Mouse (Mus musculus): ENCODE results near the gene Vmn1r77.
"Not testable (repeated sequence)": the region's sequence is repeated elsewhere in the genome, so short reads cannot be mapped to it uniquely, and the experiment has no call there.

The Vmn1r77 gene

GRCm38 (mm10) chr7:12036452-12036851 lies at the start of gene Vmn1r77:
TSS of gene Vmn1r77 (plus strand) at chr7:12036752.
- DNase-seq: not testable (repeated sequence)

DNA sequence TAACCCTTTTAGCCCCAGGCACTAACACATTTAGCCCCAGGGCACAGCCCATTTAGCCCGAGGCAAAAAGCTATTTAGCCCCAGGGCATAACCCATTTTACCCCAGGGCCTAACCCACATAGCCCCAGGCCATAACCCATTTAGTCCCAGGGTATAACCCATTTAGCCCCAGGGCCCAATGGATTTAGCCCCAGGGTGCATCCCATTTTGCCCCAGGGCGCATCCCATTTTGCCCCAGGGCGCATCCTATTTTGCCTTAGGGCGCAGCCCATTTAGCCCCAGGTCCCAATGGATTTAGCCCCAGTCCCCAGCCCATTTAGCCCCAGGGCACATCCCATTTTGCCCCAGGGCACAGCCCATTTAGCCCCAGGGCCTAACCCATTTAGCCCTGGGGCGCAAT lies 25.1 kb upstream of the Vmn1r77 start:
- not testable (repeated sequence) for DNase-seq

- not testable (repeated sequence) for DNase-seq
Measured at GRCm38 (mm10) chr7:12012392-12012791, 24.2 kb upstream of the Vmn1r77 start.

GRCm38 (mm10) chr7:12013106-12013505 lies 23.4 kb upstream of the Vmn1r77 start:
- no peak for DNase-seq

- not testable (repeated sequence) for DNase-seq
Measured at GRCm38 (mm10) chr7:12017829-12018228, 18.7 kb upstream of the Vmn1r77 start.

GRCm38 (mm10) chr7:12040664-12041063 lies 4.1 kb downstream of the Vmn1r77 start:
- no peak for DNase-seq
